Mouse (Mus musculus) spleen, embryonic (tissue): ENCODE measurements at regions not wholly inside any gene's neighbourhood (a gene's known extent, or its start where the extent isn't known, plus 50 kb on each side); places are given as distances from the start of the nearest gene placed in this dataset.

ENCODE experiments used
- CTCF ChIA-PET: fragments of 350-600 bp; sonication (Branson Sonifier 250); formaldehyde crosslinking; loops from one replicate; lab custom pipeline; 2022; lab: Charles Lee

DNA sequence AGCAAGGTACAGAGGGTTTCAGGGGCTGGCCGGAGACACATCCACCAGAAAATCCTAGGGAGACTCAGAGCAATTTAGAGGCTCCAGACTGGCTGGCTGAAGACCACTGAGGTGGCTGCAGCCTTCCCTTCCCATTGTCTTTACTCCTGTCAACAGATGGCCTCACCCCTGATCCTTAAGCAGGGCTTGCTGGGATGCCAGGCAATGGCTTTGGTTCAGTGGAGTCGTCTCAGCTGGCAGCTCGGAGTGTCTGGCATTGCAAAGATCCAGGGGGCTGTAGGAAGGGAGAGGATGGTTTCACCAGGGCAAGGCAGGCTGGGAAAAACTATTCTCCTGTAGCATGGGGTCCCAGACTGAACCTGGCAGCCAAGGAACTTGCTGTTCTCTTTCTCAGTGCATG lies 395.8 kb downstream of the Tshz3 start:
- CTCF ChIA-PET: no interaction called here

DNA sequence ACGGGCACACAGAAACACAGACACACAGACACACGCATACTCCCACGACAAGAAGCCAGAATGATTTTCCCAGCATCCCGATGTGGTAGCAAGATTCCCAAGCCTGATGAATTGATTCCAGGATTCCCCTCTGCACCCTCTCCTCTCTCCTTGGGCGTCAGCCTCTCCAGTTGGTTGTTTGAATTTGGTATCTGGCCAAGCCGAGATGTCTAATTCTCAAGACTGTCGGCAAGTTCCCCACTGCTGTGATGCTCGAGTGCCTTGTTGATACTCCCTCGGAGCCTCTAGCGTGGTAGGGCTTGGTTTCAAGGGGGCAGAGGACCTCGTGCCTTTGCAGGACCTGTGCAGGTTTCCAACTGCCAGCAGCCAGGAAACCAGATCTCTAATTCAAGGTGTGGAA lies 397.9 kb downstream of the Tshz3 start:
- CTCF ChIA-PET: no interaction called here

DNA sequence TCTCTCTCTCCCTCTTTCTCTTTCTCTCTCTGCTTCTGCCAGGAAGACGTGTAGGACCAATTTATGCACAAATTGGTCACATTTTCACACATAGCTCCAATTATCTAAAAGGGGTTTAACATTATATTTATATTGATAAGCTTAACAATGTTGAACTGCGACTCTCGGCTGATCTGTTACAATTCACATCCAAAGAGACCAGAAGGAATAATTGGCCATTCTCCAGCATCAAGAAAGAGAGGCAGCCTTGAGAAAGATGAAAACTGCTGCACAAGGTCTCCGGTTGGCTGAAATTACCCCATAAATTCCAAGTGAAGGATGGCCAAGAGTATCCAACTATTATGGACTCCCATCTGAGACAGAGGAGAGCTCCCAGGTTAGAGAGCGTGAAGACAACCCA lies 398.4 kb downstream of the Tshz3 start:
- CTCF ChIA-PET: no interaction called here

DNA sequence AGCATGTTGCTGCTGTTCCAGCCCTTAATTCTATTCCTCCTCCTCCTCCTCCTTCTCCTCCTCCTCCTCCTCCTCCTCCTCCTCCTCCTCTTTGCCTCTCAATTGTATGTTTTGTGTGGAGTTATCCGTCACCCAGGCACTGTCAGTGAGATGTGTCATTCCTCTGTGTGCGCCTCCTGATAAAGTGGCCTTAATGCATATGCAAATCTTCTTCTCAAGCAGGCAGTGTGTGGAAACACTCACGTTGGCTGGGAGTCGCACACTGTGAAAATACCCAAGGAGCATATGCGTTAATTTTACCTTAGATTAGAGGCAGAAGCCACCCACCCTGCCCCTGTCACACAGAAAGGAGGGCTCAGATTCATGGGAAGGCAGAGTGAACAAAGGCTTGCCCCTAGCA lies 401.0 kb downstream of the Tshz3 start:
- CTCF ChIA-PET: no interaction called here

DNA sequence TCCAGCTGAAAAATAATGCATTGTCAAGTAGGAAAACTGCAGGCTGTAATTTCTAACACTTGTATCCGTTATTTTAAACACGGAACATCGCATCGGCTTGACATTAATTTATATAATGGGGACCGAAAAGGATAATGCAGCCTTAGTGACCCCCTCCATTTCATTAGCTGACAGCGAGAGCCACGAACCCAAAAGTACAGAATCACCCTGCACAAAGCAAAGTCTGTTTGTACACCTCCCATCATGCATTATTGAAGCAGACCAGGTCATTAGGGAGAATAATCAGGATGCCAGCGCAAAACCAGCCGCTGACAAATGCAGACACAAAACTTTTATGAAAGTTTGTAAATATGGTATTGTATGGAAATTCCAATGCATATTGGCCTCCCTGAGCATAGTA lies 406.8 kb downstream of the Tshz3 start:
- CTCF ChIA-PET: no interaction called here

DNA sequence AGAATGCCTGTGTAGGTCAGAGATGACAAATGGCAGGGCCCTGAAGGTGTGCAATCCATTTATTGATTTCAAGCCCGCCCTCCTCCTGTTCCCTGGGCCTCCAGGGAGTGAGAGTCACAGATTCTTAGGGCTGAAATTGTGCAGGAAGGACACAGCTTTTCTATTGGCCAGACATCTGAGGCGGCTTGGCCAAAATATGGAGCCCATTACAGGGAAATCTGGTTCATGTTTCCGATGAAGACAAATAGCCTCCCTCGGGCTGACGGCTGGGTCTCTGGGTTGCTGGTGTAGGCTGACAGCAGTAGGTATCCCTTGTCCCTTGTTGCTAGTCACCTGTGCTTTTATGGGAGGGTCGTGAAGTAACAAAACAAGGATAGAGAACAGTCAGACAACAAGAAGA lies 413.2 kb downstream of the Tshz3 start:
- CTCF ChIA-PET: no interaction called here

DNA sequence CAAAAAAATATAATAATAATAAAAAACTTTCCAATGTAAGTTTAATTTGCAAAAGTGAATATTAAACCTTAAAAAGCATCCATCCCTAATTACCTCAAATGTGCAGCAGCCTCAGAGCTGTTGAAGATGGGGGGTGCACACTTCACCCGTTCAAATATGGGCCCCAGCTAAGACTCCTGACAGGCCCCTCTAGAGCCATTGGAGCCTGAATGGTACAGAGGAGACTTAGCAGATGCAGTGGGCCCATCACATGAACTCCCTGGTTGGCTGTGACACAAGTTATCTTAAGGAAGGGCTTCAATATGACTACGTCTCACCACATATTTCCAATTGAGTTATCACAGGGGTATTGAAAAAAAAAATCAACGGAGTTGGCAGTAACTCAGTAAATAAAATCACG lies 422.9 kb downstream of the Tshz3 start:
- CTCF ChIA-PET: no interaction called here

DNA sequence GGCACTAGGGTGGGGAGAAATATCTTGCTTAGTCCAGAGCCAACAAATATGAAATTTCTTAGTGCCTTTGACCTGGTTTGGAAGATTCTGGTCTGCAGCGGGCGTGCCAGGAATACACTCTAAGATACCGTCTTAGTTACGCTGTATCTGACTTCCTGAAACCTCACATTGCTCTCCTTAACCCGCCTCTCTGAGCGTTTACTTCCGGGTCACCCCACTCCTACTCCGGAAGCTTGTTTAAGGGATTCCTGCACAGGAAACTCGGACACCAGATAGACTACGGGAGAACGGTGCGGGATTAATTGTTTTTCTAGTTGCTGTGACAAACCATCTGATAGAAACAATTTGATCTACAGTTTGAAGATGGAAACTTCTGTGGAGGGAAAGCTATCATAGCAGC lies 442.3 kb downstream of the Tshz3 start:
- CTCF ChIA-PET: no interaction called here

DNA sequence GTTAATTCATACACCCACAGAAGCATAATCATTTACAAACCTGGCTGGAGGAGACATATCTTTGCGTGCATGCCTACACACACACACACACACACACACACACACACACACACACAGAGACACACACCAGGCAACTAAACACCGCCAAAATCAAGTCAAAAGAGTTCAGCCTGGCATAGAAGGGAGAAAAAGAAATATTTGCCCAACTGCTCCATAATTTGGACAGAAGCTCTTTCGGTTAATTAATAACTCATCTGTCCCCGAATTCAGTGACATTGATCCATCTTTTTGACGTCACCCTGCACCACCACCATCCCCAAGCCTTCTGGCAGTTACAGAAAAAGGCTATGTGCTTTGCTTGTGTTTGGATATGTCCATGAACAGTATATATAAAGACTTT lies 444.9 kb downstream of the Tshz3 start:
- CTCF ChIA-PET: no interaction called here

DNA sequence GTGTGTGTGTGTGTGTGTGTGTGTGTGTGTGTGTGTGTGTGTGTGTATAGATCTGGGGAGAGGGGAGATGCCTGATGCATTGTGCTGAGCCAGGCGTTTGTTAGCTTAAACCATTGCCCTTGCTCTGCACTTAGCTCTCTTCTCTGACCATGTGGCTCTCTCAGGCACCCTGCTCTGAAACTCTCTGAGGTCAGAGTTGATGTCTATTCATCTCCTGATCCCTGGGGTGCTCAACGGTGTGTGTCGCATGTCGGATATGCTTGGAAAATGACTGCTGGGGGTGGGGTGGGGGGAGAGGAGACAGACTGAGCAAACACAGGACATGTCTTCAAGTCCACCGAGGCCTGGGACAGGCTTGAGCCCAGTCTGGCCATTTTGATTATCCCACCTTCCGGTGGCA lies 446.4 kb downstream of the Tshz3 start:
- CTCF ChIA-PET: no interaction called here

DNA sequence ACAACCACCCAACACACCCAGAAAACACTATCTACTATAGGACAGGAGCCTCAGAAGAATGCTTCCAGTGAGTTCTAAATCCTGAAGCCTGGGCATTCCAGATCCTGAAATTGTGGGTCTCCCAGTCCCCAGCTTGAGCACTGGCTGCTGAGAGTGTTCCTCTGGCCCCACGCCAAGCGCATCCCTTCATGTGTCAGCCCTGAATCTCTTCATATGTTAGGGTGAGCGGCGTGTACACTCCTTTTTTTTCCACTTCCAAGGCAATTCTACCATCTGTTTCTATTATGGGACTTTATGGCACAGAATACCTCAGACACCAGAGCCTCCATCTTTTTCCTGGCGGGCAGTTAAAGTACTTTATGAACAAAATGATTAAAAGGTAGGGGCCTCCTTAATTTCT lies 451.8 kb downstream of the Tshz3 start:
- CTCF ChIA-PET: interaction anchor here (0.7 kb wide), 1 partner anchor 1913 kb away, joined by 12 read pairs; no protein-coding TSS in a partner anchor

DNA sequence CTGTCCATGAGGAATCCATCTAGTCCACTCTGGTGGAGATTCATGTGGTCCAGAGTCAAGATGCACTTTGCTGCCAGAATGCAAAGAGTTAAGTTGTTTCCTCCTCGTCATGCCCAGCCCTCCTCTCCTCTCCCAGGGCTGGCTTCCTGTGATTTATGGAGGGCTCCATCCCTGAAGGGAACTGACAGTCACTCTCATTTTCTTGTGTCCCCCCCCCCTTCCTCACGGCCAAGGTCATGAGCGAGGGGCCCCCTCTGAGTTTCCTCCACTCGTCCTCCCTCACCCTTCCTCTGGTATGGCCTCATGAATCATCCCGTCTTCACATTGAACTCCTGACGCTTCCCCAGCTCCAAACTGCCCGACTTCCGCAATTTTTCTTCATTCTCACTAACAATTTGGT lies 461.9 kb downstream of the Tshz3 start:
- CTCF ChIA-PET: no interaction called here

DNA sequence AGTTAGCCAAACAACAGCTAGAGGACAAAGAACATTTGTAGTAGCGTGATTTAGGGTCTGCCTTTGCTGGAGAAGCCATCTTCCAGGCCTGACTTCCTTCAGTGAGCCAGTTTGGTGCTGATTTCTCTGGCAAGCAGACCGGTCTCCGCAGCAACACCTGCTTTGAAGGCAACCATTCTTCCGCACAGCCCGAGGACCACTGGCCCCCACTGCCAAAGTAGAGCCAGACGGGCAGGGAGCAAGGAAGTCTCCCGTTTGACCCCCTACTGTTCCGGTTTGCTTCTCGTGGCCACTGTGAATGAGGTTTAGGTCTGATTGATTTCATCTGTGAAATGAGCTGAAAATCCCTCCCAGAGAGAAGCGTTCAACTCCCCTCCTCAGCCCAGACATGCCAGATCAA lies 471.0 kb downstream of the Tshz3 start:
- CTCF ChIA-PET: no interaction called here

DNA sequence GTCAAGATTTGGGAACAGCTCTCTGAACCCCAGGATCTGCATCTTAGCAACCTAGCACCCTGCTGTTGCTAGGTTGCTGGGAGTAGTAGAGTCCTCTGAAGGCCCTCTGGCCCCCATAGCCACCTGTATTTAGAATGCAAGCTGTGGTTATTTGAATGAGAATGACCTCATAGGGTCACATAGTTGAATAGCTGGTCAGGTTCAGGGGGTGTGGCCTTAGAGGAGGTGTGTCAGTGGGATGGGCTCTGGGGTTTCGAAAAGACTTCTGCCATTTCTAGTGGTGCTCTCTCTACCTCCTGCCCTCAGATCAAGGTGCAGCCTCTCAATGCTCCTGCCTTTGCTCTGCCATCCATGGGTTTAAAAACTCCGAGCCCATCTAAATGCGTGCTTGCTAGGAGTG lies 477.8 kb downstream of the Tshz3 start:
- CTCF ChIA-PET: no interaction called here

DNA sequence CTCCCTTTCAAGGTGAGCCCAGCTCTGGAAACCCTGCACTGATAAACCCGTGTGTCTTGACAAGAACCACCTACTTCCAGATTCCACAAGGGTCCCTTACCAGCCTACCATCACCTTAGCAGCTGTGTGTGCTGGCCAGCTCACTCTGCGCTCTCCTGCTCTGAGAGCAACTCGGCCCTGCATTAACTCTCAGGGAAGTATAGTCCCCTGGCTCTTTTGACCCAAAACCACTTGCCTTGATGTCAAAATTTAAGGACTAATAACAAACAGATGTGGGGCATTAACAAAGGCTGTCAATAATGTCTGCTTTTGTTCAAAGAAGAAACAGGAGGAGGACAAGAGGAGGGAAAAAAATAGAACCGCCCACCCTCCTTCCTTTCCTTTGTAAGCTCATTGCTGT lies 480.3 kb downstream of the Tshz3 start:
- CTCF ChIA-PET: no interaction called here

DNA sequence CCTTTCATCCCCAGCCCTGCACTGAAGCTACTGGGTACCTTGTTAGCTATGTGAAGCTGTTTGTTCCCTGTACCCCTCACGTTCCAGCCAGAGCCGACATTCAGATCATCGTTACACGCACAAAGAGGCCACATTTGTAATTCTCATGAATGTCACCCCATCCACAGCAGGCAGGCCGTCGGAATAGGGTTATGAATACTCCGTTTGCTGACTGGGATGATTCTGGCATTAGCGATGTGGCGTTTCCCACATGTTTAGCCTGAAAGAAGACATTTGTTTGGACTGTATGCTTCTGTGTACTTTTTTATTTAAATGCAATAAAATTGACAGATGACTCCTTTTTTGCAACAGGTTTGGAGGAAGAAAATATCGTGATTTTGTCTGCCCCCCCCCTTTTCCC lies 482.0 kb downstream of the Tshz3 start:
- CTCF ChIA-PET: no interaction called here

DNA sequence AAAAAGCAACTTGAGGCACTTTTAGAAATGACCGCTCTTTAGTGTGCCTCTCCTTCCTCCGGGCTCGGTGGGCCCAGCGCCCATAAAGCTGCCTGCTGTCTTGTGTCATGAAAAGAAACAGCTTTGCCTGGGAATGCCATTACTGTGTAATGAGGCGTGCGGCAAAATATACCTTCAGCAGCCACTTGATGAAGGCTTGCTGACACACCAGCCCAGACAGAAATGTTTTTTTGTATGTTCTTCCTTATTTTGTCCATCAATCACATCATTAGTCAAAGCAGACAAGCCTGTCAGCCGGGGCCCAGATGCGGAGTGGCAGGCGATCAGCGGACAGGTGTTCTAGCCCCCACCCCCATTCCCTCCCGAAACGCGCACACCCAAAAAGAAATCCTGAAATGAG lies 482.5 kb downstream of the Tshz3 start:
- CTCF ChIA-PET: no interaction called here

DNA sequence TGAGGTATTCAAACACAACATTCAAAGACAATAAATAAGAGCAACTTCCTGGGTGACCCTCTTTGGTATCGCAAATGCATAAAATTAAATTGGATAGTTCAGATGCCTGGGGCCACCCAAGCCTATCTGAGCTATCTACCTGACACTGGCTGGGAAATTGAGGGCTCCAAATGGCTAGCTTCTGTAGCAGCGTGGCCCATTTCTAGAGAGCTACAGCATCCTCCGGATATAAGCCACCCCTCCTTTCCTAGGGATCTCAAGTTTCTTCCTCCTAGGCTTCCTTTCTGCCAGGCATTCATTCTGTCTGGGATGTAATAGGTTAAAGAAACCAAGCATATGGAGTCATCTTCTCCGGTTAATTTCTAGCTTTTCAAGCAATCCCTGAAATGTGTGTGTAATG lies 483.2 kb downstream of the Tshz3 start:
- CTCF ChIA-PET: interaction anchor here (0.7 kb wide), 1 partner anchor 179 kb away, joined by 3 read pairs; no protein-coding TSS in a partner anchor

DNA sequence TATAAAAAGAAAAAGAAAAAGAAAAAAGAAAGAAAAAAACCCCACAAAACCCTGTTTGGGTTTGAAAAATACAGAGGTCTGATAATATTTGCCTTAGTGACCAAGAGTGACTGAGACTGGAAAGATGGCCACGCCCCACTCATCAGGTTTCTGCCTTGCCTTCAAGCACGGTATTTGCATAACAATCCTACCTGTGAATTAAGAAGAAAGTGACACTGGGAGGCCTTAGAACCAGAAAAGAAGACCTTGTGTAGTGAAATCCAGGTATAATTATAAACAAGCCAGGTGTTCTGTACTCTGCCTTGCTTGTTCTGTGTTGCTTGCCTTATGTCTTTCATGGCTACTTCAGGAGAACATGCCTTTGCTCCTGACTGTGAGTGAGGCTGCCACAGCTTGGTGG lies 494.6 kb downstream of the Tshz3 start:
- CTCF ChIA-PET: no interaction called here

DNA sequence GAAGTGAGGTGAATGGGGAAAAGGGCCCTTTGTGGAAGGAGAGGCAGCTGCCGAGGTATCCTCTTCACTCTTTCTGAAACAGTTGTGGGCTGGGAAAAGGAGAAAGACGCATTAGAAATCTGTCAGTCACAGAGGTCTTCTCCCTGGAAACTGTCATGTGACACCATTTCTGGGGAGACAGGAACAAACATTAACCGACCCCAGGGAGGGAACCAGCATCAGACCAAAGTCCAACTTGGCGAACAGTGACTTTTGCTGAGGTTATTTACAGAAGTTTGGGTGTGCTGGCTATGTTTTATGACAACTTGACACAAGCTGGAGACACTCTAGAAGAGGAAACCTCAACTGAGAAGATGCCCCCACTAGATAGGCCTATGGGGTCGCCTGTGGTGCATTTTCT lies 506.9 kb downstream of the Tshz3 start:
- CTCF ChIA-PET: no interaction called here

DNA sequence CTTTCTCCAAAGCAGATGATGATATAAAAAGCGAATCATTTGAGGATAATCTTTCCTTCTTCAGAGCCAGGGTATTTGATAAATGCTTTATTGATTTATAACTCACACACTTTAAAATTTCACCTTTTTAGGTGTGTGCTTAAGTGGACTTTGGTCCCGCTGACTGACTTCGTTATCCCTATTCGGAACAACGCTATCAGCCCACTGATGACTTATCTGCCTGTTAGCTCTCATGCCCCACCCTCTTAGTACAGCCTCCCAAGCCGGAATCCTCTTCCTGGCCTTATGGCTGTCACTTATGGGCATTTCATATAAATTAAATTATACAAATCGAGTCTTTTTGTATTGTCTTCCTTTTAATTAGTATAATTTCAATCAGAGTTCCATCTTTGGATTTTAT lies 510.4 kb downstream of the Tshz3 start:
- CTCF ChIA-PET: no interaction called here

DNA sequence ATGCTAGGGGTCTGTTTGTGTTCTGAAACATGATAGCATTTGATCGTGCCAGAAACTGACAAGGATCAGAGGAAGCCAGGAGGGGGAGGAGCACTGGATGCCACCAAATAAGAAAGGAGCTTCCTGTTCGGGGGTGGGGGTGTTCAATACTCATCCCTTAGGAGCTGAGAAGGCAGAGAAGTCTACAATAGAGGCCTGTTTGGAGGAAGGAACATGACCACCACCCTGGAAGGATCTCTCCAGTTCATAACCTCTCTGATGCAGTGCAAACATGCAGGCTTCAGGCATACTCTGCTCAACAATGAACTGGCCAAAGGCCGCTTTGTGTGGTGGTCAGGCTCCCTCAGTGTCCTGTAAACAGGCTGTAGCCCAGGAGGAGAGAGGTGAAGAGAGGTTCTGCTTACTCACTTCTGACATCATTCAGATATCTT lies 515.8 kb downstream of the Tshz3 start:
- CTCF ChIA-PET: no interaction called here

DNA sequence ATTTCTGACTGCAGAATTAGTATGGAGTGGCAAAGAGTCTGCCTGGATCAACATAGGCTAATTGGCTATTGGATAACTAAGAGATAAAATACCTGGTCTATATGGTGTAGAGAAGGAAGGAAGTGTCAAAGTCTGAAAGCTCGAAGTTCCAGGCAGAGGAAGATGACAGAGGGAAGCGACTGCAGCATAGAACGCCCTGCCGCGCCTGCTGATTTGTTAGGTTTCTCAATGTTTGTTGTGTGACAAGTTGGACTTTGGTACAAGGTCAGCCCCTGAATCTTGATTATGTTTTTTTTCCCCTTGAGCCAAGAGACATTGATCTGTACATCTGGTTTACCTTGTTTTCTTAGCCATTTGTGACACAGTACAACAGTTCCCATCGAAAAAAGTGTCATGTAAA lies 517.6 kb downstream of the Tshz3 start:
- CTCF ChIA-PET: no interaction called here

DNA sequence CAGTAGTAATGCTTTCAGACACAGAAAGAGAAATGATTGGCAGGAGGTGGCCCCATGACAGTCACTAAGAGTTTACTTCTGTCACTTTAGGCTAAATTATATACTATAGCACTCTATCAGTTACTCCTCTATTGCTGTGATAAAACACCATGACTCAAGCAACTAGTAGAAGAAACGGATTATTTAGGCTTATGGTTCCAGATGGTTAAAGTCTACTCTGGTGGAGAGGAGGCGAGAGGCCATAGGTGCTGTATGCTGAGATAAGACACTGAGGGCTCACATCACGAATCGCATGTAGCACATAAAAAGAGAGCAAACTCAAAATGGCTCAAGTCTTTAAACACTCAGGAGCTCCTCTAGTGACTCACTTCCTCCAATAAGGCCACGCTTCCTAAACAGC lies 522.6 kb downstream of the Tshz3 start:
- CTCF ChIA-PET: no interaction called here

DNA sequence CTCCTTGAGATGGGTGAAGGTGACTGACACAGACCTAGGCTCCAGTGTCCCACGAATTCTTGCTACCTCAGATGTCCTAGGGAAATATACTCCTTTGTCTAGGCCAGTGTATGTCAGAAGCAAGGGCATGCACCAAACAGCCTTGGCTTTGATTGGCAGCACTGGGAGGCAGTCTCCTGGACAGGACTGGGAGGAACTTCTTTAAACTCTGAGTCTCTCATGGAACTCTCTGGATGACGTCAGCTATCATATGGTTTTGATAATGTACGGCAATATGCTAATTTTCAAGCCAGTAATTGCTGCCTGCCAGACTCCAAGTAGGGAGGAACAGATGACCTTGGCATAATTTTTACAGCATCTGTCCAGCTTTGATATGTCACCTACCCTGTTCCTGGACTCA lies 528.5 kb downstream of the Tshz3 start:
- CTCF ChIA-PET: no interaction called here
